Mouse (Mus musculus): ENCODE measurements around the gene Ptpru. TPM values are rescaled to one million over a fixed set of nuclear protein-coding genes. Genes with fewer than 3 reads are reported as not detected.

Ptpru gene
- under 1 TPM in 1 of 2 experiments, not detected in 1; 0.36 TPM for polyA plus RNA-seq (2017; shearing (Covaris generic))

DNA sequence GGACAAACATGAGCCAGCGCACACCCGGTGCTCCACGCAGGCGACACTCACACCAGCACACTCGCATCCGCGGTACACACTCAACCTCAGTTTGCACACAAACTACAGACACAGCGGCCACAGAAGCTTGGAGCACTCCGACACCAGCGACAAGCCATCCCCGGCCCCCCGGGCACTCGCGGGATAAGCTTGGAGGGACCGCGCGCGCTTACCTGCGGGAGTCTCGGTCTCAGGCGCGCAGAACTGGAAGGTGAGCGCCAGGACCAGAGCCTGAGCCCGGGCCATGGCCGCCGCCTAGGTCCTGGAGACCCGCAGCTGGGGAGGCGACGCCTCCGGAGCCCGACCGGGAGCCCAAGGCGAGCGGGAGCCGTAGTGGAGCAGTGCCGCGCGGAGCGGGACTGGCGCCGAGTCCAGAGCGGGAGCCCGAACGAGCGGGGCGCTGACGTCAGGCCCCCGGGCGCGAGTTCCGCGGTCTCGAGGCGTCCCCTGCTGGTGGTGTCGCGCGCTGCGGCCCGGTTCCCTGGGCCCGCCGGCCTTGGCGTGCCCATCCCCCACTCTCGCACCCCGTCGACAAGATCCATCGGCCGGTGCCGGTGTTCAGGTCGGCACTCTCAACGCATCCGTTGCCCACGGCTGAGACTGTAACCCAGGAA is at the start of gene Ptpru:
Gene Ptpru, minus strand, starts transcription at position 417 of the 653 bp plus-strand sequence.

DNA sequence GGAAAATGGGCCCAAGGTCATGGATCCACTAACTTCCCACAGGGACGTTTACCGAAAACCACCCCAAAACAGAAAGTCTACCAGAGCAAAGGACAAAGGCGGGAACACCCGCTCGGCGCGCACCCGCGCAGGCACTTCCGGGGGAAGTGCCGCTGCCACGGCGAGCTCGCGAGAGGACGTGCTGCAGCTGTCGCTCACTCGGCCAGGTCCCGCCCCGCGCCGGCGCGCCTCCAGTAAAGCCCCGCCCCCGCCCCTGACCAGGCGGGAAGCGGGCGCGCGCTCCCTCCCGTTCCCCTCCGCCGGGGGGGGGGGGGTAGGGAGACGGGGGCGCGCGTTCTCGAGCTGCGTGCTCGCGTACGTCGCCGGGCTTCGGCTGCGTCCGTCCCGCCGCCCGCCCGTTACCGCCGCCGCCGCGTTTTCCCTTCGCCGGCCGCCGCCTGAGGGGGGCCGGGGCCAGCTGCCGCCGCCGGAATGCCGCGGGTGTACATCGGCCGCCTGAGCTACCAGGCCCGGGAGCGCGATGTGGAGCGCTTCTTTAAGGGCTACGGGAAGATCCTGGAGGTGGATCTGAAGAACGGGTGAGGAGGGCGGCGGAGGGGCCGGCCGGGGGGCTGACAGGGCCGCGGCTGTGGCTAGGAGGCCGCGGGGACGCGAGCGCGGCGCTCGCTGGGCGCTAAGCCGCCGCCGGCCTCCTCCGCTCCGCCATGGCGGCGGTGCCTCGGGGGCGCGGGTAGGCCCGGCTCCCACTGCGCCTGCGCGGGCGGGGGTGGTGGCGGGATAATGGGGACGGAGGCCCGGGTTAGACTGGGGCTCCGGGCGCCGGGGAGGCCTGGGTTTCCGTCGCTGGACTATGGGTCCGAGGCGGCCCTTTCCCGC is 35.4 kb upstream of the Ptpru start, which contains the start of gene Srsf4:
Gene Srsf4, plus strand, starts transcription at position 325 of the 876 bp plus-strand sequence.

DNA sequence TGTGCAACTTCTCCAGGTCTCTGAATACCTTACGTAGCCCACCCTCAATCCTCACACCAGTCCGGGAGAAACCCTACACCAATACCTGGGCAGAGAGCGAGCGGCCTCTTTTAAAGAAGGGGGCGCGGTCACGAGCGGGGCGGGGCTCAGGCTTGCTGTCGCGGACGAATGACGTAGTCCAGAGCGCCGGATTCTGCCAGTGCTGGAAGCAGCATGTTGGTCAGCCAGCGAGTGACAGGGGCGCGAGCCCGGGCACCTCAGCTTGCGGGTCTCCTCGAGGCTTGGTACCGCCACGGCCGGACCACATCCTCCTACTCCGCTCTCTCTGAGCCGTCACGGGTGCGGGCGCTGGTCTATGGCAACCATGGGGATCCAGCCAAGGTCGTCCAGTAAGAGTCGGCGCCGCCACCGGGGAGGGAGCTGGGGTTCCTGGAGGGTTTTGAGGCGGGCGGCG is 5.2 kb upstream of the Ptpru start, which contains the start of gene Mecr:
Gene Mecr, plus strand, starts transcription at position 181 of the 454 bp plus-strand sequence.

Other genes starting within 250 kb of the Ptpru start
- gene Mecr, start 5.2 kb upstream of the Ptpru start, polyA plus RNA-seq (2017; shearing (Covaris generic)): 10 to 100 TPM; 21.5 to 36.3 TPM
- gene Srsf4, start 35.3 kb upstream of the Ptpru start, polyA plus RNA-seq (2017; shearing (Covaris generic)): 100 to 1,000 TPM; 109 to 133 TPM
- gene Tmem200b, start 83.5 kb upstream of the Ptpru start, polyA plus RNA-seq (2017; shearing (Covaris generic)): not detected
- gene Gm10300, start 236.4 kb upstream of the Ptpru start, polyA plus RNA-seq (2017; shearing (Covaris generic)): under 1 TPM; 0.16 to 0.21 TPM
- 100 to 1,000 TPM in 1 of 2 experiments, 10 to 100 TPM in 1; 62.0 to 117 TPM for gene Epb41, start 237.0 kb upstream of the Ptpru start, polyA plus RNA-seq (2017; shearing (Covaris generic))